Mouse (Mus musculus) midbrain, embryonic 13.5 days (tissue): ENCODE results near the gene Ogn. TPM values are rescaled to one million over a fixed set of nuclear protein-coding genes. Genes with fewer than 3 reads are reported as not detected.

Experiments
- ATAC-seq: fragments of 200-750 bp; cut with Nextera tagmentation; 2 replicates; pipeline ENCODE4 v1.8.0; 2017; ENCODE audit warnings: mild to moderate bottlenecking, moderate TSS enrichment, moderate library complexity
- H3K27ac ChIP-seq: fragments of 300-500 bp; sonication (generic); 2 replicates; pipeline ENCODE4 v1.5.1; 2015; ENCODE audit warnings: inconsistent platforms, mild to moderate bottlenecking, moderate library complexity
- H3K27me3 ChIP-seq: fragments of 300-500 bp; sonication (generic); 2 replicates; pipeline ENCODE4 v1.6.1; 2015; ENCODE audit warnings: mild to moderate bottlenecking, inconsistent platforms
- H3K36me3 ChIP-seq: fragments of 300-500 bp; sonication (generic); 2 replicates; pipeline ENCODE4 v1.6.1; 2015; ENCODE audit warnings: mild to moderate bottlenecking, inconsistent platforms
- H3K4me1 ChIP-seq: fragments of 300-500 bp; sonication (generic); replicated peaks from 2 replicates; pipeline ENCODE4 v1.6.1; 2015; ENCODE audit warnings: inconsistent platforms
- H3K4me2 ChIP-seq: fragments of 300-500 bp; sonication (generic); replicated peaks from 2 replicates; pipeline ENCODE4 v1.6.1; 2015; ENCODE audit warnings: moderate library complexity, mild to moderate bottlenecking, inconsistent platforms
- H3K4me3 ChIP-seq: fragments of 300-500 bp; sonication (generic); replicated peaks from 2 replicates; pipeline ENCODE4 v1.5.1; 2015; ENCODE audit warnings: mild to moderate bottlenecking, inconsistent platforms
- H3K9ac ChIP-seq: fragments of 300-500 bp; sonication (generic); replicated peaks from 2 replicates; pipeline ENCODE4 v1.6.1; 2015; ENCODE audit warnings: mild to moderate bottlenecking, inconsistent platforms
- H3K9me3 ChIP-seq: fragments of 300-500 bp; sonication (generic); 2 replicates; pipeline ENCODE4 v1.6.1; 2016; ENCODE audit warnings: mild to moderate bottlenecking, inconsistent platforms
- WGBS: fragments of 180-500 bp; shearing (Covaris S2); methylation state at CpG from one replicate; pipeline ENCODE4 v1.1.7; 2015; 5-methylcytosine and 5-hydroxymethylcytosine counted together
- polyA plus RNA-seq: library from polyadenylated mRNA; unstranded; fragments of >200 nt; fragmentation: Nextera tagmentation; extraction: Ambion mirVana; gene quantifications from 2 replicates; pipeline ENCODE4 v1.2.1, GENCODE M21; 2015

The Ogn gene
- polyA plus RNA-seq, 1 experiment from 2014 or later: 6.6 TPM

GRCm38 (mm10) chr13:49608589-49609322 is 910 bp downstream of the Ogn start:
- no peak overlapping the region for H3K27ac ChIP-seq
- no peak overlapping the region for H3K9ac ChIP-seq
- no peaks in the 10 kb centered on the region for H3K36me3 ChIP-seq
- no peaks in the 10 kb centered on the region for H3K27me3 ChIP-seq
- no peak for ATAC-seq
- H3K4me2 ChIP-seq: no peak overlapping the region
- 85% methylated on average over 4 of the region's 4 CpGs for WGBS
- no peaks in the 10 kb centered on the region for H3K4me1 ChIP-seq
- no peak overlapping the region for H3K4me3 ChIP-seq
- no peaks in the 10 kb centered on the region for H3K9me3 ChIP-seq

- no peak overlapping the region for H3K4me3 ChIP-seq
- no peak for ATAC-seq
Measured at GRCm38 (mm10) chr13:49617021-49617420, 9.2 kb downstream of the Ogn start.

GRCm38 (mm10) chr13:49618365-49618764 is 10.5 kb downstream of the Ogn start:
- no peaks in the 10 kb centered on the region for H3K9me3 ChIP-seq
- H3K9ac ChIP-seq: no peak overlapping the region
- ATAC-seq: no peak
- H3K27me3 ChIP-seq: no peaks in the 10 kb centered on the region
- no peak overlapping the region for H3K4me3 ChIP-seq
- H3K4me1 ChIP-seq: no peaks in the 10 kb centered on the region
- no peak overlapping the region for H3K4me2 ChIP-seq
- no peaks in the 10 kb centered on the region for H3K36me3 ChIP-seq
- H3K27ac ChIP-seq: no peak overlapping the region

More at GRCm38 (mm10) chr13:49617021-49617420, 9.2 kb downstream of the Ogn start:
- Histone ChIP-seq H3K9me3 (no peaks in the 10 kb centered on the region), H3K4me2 (no peak overlapping the region), H3K36me3 (no peaks in the 10 kb centered on the region), H3K9ac (no peak overlapping the region), H3K27me3 (no peaks in the 10 kb centered on the region), H3K27ac (no peak overlapping the region), H3K4me1 (no peaks in the 10 kb centered on the region)
- 93% methylated on average over 3 of the region's 3 CpGs for WGBS

- Histone ChIP-seq H3K4me1 (no peaks in the 10 kb centered on the region), H3K9me3 (no peaks in the 10 kb centered on the region), H3K9ac (no peak overlapping the region), H3K4me3 (no peak overlapping the region), H3K4me2 (no peak overlapping the region), H3K36me3 (no peaks in the 10 kb centered on the region), H3K27me3 (no peaks in the 10 kb centered on the region), H3K27ac (no peak overlapping the region)
- ATAC-seq: no peak
- WGBS: 93% methylated on average over 1 of the region's 1 CpGs
Measured at GRCm38 (mm10) chr13:49623216-49623615, 15.4 kb downstream of the Ogn start.

- Histone ChIP-seq H3K4me1 (no peaks in the 10 kb centered on the region), H3K27me3 (no peaks in the 10 kb centered on the region), H3K36me3 (no peaks in the 10 kb centered on the region), H3K27ac (no peak overlapping the region), H3K4me2 (no peak overlapping the region), H3K9me3 (no peaks in the 10 kb centered on the region), H3K4me3 (no peak overlapping the region), H3K9ac (no peak overlapping the region)
- ATAC-seq: no peak
Measured at GRCm38 (mm10) chr13:49628167-49628566, 20.3 kb downstream of the Ogn start.

GRCm38 (mm10) chr13:49629076-49629475 is 21.2 kb downstream of the Ogn start:
- Histone ChIP-seq H3K4me1 (no peaks in the 10 kb centered on the region), H3K4me3 (no peak overlapping the region), H3K27ac (no peak overlapping the region), H3K4me2 (no peak overlapping the region), H3K36me3 (no peaks in the 10 kb centered on the region), H3K9ac (no peak overlapping the region), H3K27me3 (no peaks in the 10 kb centered on the region), H3K9me3 (no peaks in the 10 kb centered on the region)
- no peak for ATAC-seq
- WGBS: 90% methylated on average over 2 of the region's 2 CpGs

GRCm38 (mm10) chr13:49639965-49640364 is 32.1 kb downstream of the Ogn start:
- Histone ChIP-seq H3K9me3 (no peaks in the 10 kb centered on the region), H3K27me3 (no peaks in the 10 kb centered on the region), H3K4me3 (no peak overlapping the region), H3K27ac (no peak overlapping the region), H3K36me3 (no peaks in the 10 kb centered on the region), H3K4me1 (no peaks in the 10 kb centered on the region), H3K4me2 (no peak overlapping the region), H3K9ac (no peak overlapping the region)
- no peak for ATAC-seq
- 97% methylated on average over 2 of the region's 2 CpGs for WGBS

- Histone ChIP-seq H3K4me1 (no peaks in the 10 kb centered on the region), H3K27ac (no peak overlapping the region), H3K4me2 (no peak overlapping the region), H3K4me3 (no peak overlapping the region), H3K9ac (no peak overlapping the region), H3K36me3 (no peaks in the 10 kb centered on the region), H3K27me3 (no peaks in the 10 kb centered on the region), H3K9me3 (no peaks in the 10 kb centered on the region)
- WGBS: 76% methylated on average over 6 of the region's 6 CpGs
- ATAC-seq: no peak
Measured at GRCm38 (mm10) chr13:49642650-49643049, 34.8 kb downstream of the Ogn start.

- H3K9me3 ChIP-seq: no peaks in the 10 kb centered on the region
- no peaks in the 10 kb centered on the region for H3K4me1 ChIP-seq
- no peaks in the 10 kb centered on the region for H3K36me3 ChIP-seq
- H3K9ac ChIP-seq: no peak overlapping the region
- ATAC-seq: no peak
- no peaks in the 10 kb centered on the region for H3K27me3 ChIP-seq
- H3K4me2 ChIP-seq: no peak overlapping the region
- no peak overlapping the region for H3K27ac ChIP-seq
- no peak overlapping the region for H3K4me3 ChIP-seq
Measured at GRCm38 (mm10) chr13:49643669-49644362, 36.0 kb downstream of the Ogn start.

GRCm38 (mm10) chr13:49644731-49645529 is 37.1 kb downstream of the Ogn start:
- no peaks in the 10 kb centered on the region for H3K9me3 ChIP-seq
- no peaks in the 10 kb centered on the region for H3K36me3 ChIP-seq
- no peaks in the 10 kb centered on the region for H3K4me1 ChIP-seq
- 0 out of 2 replicates have a peak, but pooled peaks have one; percentile 24 for ATAC-seq
- no peak overlapping the region for H3K9ac ChIP-seq
- 71% methylated on average over 2 of the region's 2 CpGs for WGBS
- H3K4me3 ChIP-seq: no peak overlapping the region
- H3K27me3 ChIP-seq: no peaks in the 10 kb centered on the region
- H3K4me2 ChIP-seq: no peak overlapping the region
- H3K27ac ChIP-seq: no peak overlapping the region

- no peaks in the 10 kb centered on the region for H3K36me3 ChIP-seq
- no peaks in the 10 kb centered on the region for H3K27me3 ChIP-seq
- H3K9me3 ChIP-seq: no peaks in the 10 kb centered on the region
- H3K4me3 ChIP-seq: no peak overlapping the region
- H3K9ac ChIP-seq: no peak overlapping the region
- no peaks in the 10 kb centered on the region for H3K4me1 ChIP-seq
- no peak overlapping the region for H3K4me2 ChIP-seq
- 83% methylated on average over 1 of the region's 1 CpGs for WGBS
- ATAC-seq: no peak
- H3K27ac ChIP-seq: no peak overlapping the region
Measured at GRCm38 (mm10) chr13:49646019-49646418, 38.2 kb downstream of the Ogn start.

GRCm38 (mm10) chr13:49651136-49651535 is 43.3 kb downstream of the Ogn start:
- no peak for ATAC-seq

More at GRCm38 (mm10) chr13:49651136-49651535, 43.3 kb downstream of the Ogn start:
- no peak overlapping the region for H3K4me3 ChIP-seq
- H3K4me2 ChIP-seq: peak overlapping the region; percentile 87
- no peaks in the 10 kb centered on the region for H3K36me3 ChIP-seq
- 47% methylated on average over 2 of the region's 2 CpGs for WGBS
- H3K27me3 ChIP-seq: no peaks in the 10 kb centered on the region
- H3K27ac ChIP-seq: no peak overlapping the region
- no peaks in the 10 kb centered on the region for H3K9me3 ChIP-seq
- H3K4me1 ChIP-seq: peaks cover 21% of the 10 kb centered on the region
- H3K9ac ChIP-seq: no peak overlapping the region
